ENCODE assay signal across 25 mouse cellular contexts in the genomic region with DNA sequence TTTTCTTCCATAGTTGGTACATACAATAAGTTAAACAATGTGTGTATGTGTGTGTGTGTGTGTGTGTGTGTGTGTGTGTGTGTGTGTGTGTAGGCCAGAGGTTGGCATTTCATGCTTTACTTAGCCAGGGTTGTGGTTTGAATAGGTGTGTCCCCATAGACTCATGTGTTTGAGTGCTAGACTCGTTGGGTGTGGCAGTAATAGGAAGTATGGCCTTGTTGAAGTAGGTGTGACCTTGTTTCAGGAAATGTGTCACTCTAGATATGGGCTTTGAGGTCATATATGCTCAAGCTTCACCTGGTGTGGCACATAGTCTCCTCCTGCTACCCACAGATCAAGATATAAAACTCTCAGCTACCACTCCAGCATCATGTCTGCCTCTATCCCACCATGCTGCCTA.
"Had no signal": no experiment of that assay in that cellular context is flagged by ENCODE, and none has a peak within 500 bp of the region (broad histone marks: within the 10 kb centered on the region; RNA-seq: fewer than 3 reads in every experiment).

No protein-coding gene starts in this region.

- H3K9ac ChIP-seq: heart, embryonic 13.5 days; heart, embryonic 15.5 days; hindbrain, embryonic 12.5 days; hindbrain, embryonic 14.5 days; limb, embryonic 12.5 days; liver, embryonic 13.5 days had no signal

- H3K9me3 ChIP-seq: heart, embryonic 13.5 days; heart, embryonic 15.5 days; hindbrain, embryonic 12.5 days; limb, embryonic 10.5 days; limb, embryonic 12.5 days; liver, embryonic 13.5 days had no signal

- DNase-seq: gastrocnemius, postnatal 14 days; gastrocnemius, postnatal 36 days; heart, adult 11 months; heart, adult 2 months; heart, postnatal 14 days; heart, postnatal 36 days; kidney, adult 18-20 months; kidney, adult 8-10 months; kidney, postnatal 10 days; kidney, postnatal 25 days; kidney, postnatal 4 days; liver; liver, embryonic 13.5 days had no signal

- ATAC-seq: hindbrain, embryonic 16.5 days; intestine, embryonic 16.5 days had no signal

- H3K4me3 ChIP-seq: heart, adult 2 months; heart, embryonic 13.5 days; heart, embryonic 15.5 days; hindbrain, embryonic 12.5 days; layer of hippocampus, adult 2 months; left cerebral cortex, adult 2 months; limb, embryonic 10.5 days; limb, embryonic 12.5 days; liver, embryonic 13.5 days had no signal

- H3K27ac ChIP-seq: heart, adult 2 months; heart, embryonic 13.5 days; heart, embryonic 15.5 days; hindbrain, embryonic 12.5 days; hindbrain, embryonic 14.5 days; layer of hippocampus, adult 2 months; left cerebral cortex, adult 2 months; limb, embryonic 10.5 days; limb, embryonic 12.5 days; liver, embryonic 13.5 days had no signal

- H3K27me3 ChIP-seq: heart, embryonic 13.5 days; heart, embryonic 15.5 days; hindbrain, embryonic 12.5 days; limb, embryonic 12.5 days; liver, embryonic 13.5 days had no signal

- H3K4me2 ChIP-seq: heart, embryonic 11.5 days; heart, embryonic 13.5 days; heart, embryonic 15.5 days; hindbrain, embryonic 12.5 days; hindbrain, embryonic 14.5 days; limb, embryonic 12.5 days; liver, embryonic 11.5 days; liver, embryonic 13.5 days had no signal

- H3K36me3 ChIP-seq: heart, embryonic 13.5 days; heart, embryonic 15.5 days; hindbrain, embryonic 12.5 days; limb, embryonic 10.5 days; limb, embryonic 12.5 days; liver, embryonic 13.5 days had no signal

- H3K4me1 ChIP-seq: heart, embryonic 13.5 days; heart, embryonic 15.5 days; hindbrain, embryonic 12.5 days; limb, embryonic 10.5 days; limb, embryonic 12.5 days; liver, embryonic 13.5 days had no signal
